Mouse (Mus musculus): ENCODE data around the gene Col18a1. TPM values are rescaled to one million over a fixed set of nuclear protein-coding genes. Genes with fewer than 3 reads are reported as not detected.
A peak's percentile ranks its signal among the peaks of the same experiment; 100 is the strongest.

Col18a1 gene
- total RNA-seq, 4 experiments from 2014 or later, result 4.1 to 4.6 (median 4.1) TPM

DNA sequence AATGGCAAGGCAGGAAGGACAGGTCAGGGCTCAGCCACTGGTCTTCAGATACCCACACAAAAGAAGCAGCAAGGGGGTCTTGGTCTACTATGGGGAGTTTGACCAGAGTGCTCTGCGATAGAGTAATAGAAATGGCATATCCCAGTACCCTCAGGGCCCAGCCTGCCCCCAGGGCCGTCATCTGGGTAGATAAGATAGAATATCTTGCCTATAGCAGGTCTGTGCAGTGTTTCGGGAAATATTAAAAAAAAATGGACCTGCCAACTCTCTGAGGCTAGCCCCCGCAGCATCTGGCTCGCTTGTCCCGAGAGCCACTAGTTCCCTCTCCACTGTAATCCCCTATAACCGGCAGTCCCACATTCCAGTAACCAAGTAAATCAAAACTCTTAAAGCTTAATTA is 97.9 kb downstream of the Col18a1 start:
- DNase-seq (ENCODE audit: low spot score in 2 of 2), result no peak

DNA sequence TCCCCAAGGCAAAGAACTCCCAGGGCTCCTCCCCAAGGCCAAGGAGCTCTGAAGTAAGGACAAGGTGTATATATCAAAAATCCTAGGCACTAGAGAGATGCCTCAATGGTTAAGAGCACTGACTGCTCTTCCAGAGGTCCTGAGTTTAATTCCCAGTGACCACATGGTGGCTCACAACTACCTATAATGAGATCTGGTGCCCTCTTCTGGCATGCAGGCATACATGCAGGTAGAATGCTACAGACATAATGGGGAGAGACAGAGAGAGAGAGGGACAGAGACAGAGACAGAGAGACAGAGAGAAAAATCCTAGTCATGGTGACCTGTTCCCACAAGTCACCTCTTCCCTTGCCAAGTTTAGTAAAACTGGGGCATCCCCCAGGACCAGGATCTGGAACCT is 101.7 kb downstream of the Col18a1 start:
- DNase-seq (ENCODE audit: low spot score in 2 of 2), result no peak

DNA sequence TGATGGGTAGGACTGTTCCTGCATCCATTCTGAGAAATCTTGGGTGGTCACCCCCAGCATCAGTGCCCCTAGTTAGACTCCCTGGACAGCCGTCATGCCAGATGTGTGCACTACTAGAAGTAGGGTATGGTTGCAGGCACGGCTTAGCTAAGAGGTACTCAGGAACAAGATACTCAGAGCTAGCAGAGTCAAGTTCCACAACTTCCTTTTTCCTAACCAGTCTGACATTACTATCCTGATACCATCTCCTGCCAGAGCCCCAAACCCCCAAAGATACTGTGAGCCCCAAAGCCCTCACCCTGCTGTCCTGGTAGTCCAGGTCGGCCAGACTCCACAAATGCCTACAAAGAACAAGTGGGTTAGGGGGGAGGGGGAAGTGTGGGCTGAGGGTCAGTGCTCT is 102.1 kb downstream of the Col18a1 start:
- DNase-seq (ENCODE audit: low spot score in 2 of 2), result no peak

DNA sequence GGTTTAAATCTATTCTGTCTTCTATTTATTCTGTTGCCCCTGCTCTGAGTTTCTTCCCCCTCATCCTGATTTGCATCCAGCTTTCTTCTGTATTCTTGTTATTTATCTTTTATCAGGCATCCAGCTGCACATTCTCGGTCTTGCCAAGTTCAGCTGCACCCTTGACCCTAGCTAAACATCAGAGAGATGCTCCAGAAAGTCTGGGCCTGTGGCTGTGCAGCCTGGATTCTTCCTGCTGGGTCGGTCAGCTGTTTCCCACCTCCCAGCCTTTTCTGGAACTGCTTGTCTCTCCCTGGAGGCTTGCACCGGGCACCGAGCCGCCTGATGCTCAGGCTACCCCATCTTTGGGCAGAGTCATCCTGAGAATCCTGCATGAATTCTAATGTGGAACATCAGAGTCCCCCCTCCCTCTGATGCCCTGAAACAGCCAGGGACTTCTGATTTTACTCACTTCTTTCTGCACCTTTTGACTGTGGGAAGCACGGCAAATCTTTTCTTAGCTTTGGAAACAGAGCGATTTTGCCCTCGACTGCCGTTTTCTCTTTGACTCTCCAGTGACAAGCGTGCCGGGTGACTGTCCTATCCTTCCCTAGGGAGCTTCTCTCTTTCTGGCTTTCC is 103.8 kb downstream of the Col18a1 start:
- DNase-seq (ENCODE audit: low spot score in 2 of 2), result no peak

DNA sequence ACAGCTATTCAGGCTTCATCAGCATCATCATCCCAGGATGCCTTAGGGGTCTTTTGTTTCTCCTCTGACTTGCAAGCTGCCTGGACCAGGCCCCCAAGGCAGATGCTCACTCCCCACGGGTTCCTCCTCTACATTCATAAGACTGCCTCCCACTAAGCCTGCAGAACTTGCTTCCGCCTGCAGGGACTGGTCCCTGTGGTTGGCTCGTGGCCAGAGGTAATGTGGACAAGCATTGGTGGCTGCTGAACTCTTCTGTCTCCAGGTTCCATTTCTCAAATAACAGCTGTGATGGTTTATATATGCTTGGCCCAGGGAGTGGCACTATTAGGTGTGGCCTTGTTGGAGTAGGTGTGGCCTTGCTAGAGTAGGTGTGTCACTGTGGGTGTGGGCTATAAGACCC is 104.9 kb downstream of the Col18a1 start:
- no peak for DNase-seq (ENCODE audit: low spot score in 2 of 2)

DNA sequence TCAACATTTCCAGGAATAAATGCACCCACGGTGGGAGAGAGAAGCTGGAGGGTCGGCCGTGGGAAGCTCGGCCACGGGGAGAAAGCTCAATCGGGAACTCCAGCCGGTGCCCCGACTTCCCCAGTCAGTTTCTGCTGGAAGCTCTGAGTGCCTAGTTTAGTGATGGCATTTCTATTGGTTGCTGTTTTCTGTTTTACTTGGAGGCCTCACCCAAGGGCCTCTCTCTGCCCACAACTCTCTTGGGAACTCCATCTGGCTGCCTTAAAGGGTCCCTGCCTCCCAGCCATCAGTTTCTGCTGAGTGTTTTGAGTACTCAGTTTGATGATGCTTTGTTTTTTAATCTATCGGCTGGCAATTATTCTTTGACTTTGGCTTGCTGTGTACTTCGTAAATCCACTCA is 109.6 kb downstream of the Col18a1 start:
- no peak for DNase-seq (ENCODE audit: low spot score in 2 of 2)

DNA sequence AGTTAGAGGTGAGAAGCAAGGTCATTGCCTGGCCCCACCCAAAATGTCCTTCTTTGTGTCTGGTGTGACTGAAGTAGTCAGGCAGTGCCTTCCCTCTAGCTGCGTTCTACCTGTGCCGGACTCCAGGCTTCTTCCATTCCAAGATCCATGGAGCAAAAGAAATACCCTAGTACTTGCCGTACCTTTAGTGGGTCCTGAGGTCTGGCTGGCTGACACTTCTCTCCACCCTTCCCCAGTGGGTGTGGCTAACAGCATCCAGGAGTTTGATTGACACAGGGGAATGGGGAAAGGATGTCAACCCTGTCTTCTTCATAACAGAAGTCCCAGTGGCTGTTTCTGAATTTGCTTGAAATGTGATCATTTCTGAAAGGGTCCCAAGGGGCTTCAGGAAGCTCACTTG is 117.7 kb downstream of the Col18a1 start:
- no peak for DNase-seq (ENCODE audit: low spot score in 2 of 2)

DNA sequence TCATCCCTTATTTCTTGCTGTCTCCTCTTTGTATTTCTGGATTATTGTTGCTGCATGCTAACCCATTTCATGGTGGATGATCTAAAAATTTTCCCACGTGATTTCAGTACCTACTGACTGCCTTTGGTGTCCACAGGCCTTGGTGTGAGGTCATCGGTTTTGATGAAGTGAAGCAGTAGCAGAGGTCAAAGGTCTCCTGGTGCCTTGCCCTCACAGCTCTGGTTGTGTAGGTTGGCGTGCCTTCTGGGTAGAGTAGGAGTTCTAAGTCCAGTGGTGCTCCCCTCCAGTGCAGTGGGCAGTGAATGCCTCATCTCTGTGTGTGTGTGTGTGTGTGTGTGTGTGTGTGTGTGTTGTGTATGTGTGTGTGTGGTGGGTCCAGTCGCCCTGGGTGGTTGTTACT is 118.2 kb downstream of the Col18a1 start:
- DNase-seq (ENCODE audit: low spot score in 2 of 2), result no peak

DNA sequence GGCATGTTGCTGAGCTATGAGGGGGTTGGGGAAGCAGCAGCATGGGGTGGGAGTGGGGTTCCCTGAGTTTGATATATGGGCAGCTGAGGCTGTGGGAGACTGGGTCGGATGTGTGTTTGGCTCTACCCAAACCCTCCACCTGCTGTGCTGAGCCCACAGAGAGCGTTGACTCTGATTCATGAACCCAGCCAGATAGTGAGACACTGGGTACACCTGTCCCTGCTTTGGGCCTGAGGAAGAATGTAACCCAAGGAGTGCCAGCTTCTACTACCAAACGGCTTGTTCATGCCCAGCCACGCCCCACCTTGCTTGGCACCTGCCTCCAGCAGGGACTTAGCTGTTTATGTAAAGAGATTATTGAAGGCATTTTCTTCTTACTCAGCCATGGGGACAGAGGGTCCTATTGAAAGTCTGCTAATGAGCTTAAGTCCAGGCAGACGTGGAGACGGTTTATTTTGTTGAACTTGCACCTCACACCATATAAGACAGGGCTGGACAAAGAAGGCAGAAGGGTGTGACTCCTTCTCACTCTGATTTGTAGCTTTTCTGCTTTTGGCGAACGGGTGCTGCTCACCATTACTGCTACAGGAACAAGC is 127.7 kb downstream of the Col18a1 start:
- no peak for DNase-seq (ENCODE audit: low spot score in 2 of 2)

DNA sequence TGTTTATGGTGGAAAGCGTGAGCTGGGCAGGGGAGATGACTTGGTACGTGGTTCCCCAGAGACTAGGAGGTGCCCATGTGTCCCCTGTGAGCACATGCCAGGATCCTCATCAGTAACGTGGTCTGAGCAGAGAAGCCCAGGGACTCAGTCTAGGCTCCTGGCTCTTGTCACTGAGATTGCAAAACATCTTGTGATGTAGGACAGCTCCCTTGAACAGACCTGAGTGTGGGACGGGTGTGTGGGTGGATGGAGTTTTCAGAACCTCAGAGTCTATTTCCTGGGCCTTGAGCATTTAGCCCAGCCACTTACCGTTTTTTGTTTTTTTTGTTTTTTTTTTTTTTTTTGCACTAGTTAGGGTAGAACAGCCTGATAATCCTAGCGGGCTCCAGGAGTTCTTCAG is 130.9 kb downstream of the Col18a1 start:
- peak; percentile 50 to 90 for DNase-seq (ENCODE audit: low spot score in 2 of 2)

DNA sequence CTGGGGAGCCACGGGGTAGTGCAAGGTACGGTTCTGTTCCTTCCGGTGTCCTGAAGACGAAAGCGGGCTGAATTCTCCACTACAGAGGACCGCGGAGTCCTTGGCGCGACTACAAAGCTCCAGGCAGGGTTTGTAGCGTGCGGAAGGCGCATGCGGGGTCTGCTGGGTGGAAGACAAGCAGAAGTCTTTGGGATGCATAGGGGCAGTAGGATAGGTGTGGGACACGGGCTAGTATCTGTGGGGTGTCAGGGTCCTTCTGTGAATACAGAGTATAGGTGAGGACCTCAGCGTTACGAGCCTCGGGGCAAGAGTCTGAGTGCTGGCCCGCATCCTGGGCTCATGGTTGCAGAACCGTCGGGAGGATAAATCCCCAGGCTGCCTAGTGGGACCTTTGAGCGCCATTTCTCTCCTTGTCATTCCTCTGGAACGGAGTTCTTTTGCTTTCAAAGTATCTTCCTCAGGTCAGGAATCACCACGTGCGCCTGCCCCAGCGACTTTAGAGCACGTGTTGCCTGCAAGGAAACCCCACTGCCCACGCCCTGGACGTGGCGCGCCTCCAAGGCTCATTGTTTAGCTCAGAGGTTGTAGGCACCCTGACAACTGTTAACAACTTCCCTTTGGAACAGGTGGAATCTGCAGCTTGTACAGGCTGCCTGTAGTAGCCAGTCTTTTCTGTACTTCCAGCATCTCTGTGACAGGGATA is 132.9 kb downstream of the Col18a1 start:
- DNase-seq (ENCODE audit: low spot score in 2 of 2), result peak; percentile 45 to 67

DNA sequence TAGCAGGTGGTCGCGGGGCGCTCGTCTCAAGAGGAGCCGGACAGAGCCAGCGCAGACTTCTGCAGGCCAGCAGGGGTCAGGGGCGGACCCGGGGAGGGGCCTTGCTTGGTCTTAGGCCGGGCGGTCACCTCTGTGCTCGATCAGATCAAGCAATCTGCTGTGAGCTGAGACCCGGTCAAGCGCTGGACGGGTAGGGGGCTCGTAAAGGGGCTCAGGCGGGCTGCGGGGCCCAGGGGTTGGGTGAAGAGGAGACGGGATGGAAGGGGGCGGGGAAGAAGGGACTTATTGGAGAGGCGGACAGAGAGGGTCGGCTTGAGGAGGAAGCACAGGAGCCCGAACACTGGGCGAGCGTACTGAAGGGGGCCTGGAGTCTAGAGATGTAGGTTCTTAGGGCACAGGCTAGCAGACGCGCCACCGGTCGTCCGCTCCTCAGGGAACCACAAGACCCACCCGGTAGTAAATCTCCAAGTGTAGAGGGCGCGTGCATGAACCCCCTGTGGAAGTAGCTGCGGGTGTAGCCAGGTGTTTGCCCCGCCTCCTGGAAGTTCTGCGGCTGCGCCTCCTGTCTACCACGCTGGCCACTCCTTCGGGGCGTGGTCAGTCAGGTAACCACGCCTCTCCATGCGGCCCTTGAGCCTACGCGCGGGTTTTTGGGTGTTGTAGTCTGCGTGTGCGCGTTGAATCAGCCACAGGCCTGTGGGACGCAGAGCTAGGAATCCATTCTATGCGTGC is 133.6 kb downstream of the Col18a1 start:
- peak; percentile 84 to 93 for DNase-seq (ENCODE audit: low spot score in 2 of 2)

DNA sequence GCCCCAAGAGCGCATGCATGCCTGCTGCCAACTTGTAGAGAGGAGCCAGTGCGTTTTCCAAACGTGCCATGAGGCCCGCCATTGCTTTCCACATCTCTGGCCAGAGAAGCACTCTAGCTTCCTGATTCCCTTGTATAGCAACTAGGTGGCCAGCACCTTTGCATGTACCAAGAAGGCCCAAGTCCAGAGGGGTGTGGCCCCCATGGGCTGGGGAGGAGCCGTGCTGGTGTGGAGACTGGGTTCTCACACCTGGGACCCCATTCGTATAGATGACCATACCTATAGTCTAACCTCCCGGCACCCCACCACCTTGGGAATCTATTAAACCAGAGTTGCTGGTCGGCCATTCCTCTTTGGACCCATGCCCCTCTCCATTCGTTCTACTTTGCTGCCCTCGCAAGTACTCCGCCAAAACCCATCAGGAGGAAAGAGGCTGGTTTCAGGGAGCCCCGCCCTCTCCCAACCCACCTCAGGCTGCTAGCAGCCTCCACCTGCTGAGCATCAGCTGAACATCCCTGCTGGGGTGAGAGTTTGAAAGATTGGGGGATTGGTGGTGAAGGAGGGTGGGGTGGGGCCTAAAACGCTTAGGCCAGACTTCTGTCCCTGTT is 134.5 kb downstream of the Col18a1 start, which contains the start of gene Slc19a1:
TSS of gene Slc19a1 (plus strand) at position 474 of the 608 bp plus-strand sequence.
- DNase-seq (ENCODE audit: low spot score in 2 of 2), result no peak

DNA sequence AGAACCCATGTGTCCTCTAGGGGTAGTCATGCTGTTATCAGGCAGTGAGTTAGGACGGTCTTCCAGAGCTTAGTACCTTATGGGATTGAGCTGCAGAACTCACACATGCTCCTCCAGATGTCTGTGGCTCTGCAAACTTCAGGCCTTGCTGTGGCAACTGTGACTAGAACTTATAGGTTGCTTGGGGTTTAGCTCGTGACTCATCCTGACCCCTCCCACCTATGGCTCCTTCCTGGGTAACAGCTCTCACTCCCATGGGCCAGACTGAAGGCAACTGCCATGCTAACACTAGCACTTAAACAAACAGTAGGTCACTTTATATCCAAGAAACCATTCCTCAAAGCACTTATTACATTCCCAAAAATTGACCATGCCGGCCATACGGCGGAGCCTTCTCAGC is 135.7 kb downstream of the Col18a1 start:
- DNase-seq (ENCODE audit: low spot score in 2 of 2), result no peak

DNA sequence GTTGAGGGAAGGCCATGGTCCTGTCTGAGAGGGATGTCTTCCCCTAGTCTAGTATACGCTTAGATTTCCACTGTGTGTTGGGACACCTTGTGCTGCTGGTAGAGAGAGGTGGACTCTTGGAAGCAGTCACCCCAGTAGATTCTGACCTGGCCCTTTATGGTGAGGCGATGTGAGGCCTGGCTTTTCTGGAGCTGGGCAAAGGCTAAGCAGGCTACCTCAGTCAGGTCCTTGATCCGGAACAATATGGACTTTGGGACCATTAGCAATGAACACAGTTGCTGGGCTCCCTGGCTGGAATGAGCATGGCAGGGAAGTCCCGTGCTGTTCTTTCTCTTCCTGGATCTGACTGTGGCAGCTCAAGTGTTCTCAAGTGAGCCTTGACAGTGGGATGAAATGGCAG is 136.6 kb downstream of the Col18a1 start:
- DNase-seq (ENCODE audit: low spot score in 2 of 2), result no peak

DNA sequence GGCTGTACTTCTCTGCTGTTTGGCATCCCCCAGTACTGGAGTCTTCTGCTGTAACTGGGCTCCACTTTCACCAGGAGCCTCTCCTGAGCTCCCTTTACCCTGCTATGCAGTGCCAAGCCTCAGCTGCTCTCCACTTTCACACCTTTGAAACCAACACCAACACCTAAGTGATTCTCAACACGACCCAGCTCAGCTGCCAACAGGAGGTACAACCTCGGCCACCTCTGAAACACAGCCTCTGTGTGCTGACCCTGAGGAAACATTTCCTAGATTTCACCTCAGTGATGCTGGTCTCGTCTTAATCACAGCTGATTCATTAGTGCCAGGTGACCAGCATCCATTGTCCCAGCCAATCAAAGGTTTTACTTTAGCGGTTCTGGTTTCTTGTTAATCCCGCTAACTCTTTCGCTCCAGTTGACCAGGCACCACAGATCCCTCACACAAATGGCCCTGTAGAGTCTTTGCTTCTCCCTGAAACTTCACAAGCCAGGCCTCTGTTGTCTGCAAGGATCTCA is 137.5 kb downstream of the Col18a1 start:
- DNase-seq (ENCODE audit: low spot score in 2 of 2), result no peak

DNA sequence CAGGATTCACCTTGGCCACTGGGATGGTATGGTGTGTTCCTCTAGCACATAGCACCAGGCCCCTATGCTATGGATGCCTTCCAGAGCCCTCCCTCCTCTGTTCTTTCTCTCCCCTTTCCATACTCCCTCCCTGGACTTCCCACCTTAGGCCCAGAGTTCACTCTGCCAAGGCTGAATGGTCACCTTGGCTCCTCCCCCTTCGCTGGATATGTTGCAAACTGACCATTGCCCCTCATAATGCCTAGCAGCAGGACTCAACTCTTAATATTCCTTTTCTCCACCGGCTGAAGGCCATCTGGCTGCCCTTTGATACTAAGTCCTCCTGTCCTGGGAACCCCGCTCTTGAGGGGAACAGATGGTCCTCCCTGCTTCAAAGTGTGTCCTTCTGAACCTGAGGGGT is 139.4 kb downstream of the Col18a1 start:
- DNase-seq (ENCODE audit: low spot score in 2 of 2), result no peak

DNA sequence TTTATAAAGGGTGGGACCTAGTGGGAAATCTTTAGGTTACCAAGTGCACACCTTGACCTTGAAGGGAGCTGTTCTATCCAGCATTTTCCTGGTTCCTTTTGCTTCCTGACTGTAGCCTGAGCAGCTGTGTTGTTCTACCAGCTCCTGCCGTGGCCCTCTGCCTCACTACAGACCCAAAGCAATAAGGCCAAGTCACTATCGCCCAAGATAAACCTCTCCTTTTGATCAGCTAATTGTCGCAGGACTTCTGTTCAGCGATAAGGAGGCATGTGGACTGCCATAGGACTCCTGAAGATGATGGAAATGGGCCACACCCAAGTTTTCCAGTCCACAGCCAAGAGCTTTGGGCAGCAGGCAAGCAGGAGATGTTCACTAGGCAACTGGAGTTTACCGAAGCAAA is 142.1 kb downstream of the Col18a1 start:
- DNase-seq (ENCODE audit: low spot score in 2 of 2), result no peak

DNA sequence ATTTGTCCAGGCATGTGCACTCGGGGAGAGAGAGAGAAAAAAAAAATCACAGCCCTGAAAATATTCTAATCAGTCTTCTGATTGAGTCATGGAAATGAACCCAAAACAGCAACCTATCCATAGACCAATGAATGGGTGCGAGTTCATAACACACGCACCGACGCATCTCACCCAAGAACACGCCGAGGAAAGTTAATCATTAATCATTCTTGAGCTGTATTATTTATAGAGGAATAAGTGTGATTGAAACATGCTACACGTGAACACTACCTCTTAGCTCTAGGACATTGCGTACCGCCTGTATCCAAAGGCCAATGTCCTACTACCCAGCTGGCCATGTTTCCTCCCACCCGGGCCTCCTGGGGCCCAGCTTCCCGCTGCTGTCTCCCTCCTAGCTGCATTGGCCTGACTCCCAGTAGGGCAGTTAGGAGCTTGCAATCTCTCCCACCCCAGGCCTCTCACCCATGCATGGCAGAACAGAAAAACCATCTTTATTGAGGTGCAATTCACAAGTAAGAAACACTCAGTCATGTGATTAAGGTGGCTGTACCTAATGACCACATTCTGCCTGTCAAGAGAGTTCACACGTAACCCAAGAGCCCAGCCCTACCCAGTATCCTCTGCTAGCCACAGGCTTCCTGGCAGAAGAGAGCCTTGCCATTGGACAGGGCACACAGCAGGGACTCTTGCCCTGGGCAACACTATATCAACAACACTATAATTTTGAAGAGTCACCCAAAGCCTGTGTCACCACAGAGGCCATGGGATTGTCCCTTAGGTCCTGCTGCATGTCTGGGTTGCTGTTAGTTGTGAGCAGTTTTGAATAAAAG is 143.8 kb downstream of the Col18a1 start:
- no peak for DNase-seq (ENCODE audit: low spot score in 2 of 2)

DNA sequence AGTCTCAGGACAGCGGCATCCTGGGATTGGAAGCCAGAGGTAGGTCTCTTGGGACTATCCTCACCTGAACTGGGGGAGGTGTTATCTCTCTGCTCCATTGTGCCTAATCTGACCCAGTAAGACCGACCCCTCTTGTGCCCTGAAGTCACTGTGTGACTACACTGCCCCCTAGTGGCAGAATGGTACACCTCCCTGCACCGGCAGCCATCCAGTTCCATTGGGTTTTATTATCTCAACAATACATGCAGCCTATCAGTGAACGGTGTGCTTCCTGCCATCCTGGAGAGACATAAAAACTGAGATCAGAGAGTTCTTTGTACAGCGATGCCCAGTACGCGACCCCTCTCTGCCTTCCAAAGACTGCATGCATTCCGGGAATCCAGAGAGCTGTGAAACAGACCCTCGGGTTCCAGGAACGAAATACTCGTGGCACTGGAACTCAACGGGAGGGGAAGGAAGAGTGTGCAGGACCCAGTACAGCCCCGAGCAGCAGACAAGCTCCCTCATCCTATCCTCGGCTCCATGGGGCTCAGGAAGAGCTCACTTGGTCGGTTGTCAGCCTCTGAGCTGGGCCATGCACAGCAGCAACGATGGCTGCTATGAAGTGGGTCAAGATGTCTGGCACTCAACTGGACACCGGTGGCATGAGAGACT is 144.8 kb downstream of the Col18a1 start:
- peak; percentile 63 to 64 for DNase-seq (ENCODE audit: low spot score in 2 of 2)

Measured in left cerebral cortex, adult 8-10 months (tissue).